Mouse (Mus musculus) thymus, postnatal 10 days (tissue): Measurements from ENCODE around the gene Pramel1.
"Not testable (repeated sequence)": the region's sequence is repeated elsewhere in the genome, so short reads cannot be mapped to it uniquely, and the experiment has no call there.

Experiments
- DNase-seq, 2 experiments: peaks; one replicate each; pipeline ENCODE4 v3.0.0; 2021; ENCODE audit warnings: low spot score in 2 of 2

Gene Pramel1

DNA sequence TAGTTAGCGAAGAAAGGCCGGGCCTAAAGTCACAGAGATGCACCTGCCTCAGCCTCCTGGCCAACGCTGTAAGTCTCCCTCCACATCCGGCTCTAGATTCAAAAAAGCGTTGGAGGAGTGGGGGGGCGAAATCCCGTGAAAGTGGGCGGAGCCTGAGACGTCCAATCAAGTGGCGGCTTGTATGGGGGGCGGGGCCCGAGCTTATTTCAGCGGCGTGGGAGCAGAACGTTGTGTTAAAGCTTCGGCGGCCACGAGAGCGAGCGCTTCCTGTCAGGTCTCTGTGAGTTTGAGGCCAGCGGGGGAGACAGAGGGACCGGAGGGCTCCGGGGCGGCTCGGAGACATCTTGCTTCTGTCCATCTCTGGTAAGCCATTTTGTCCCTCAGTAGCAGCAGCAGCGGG, at the start of gene Pramel1:
Pramel1 (plus strand) TSS at position 248 of the 400 bp plus-strand sequence.
- DNase-seq: no peak

DNA sequence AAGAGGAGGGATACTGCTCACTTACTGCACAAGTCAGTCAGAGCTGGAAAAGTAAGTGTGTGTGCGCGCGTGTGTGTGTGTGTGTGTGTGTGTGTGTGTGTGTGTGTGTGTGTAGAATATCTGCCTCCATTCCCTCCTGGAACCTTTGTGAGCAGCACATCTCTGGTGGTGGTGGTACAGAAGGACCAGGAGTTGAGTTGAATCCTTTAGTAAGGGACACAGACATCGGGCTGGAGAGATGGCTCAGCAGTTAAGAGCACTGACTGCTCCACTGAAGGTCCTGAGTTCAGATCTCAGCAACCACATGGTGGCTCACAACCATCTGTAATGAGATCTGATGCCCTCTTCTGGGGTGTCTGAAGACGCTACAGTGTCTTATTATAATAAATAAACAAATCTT, 48.7 kb upstream of the Pramel1 start:
- not testable (repeated sequence) for DNase-seq

DNA sequence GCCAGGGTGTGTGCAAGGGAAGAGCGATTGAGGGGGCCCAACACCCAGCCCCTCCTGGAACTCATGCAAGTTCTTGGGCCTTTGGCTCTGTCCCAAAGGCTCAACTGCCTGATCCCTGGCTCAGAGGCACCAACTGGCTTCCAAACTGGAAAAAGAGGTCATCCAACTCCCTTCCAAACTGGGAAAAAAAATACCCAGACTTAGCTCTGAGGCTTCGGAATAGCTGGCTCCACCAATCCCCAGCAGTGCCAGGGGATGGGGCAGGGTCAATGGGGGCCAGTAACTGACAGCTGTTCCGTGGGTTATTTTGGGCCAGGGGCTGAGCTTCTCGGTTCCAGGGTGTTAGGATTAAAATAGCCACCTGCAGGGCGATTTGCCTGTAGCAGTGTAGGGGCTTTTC, 45.5 kb upstream of the Pramel1 start:
- DNase-seq: no peak

GRCm38 (mm10) chr4:143349484-143349906, 44.7 kb upstream of the Pramel1 start, which contains the start of gene Lrrc38:
TSS of gene Lrrc38 (plus strand) at chr4:143349757.
- no peak for DNase-seq

GRCm38 (mm10) chr4:143350047-143351015, 43.9 kb upstream of the Pramel1 start:
- no peak for DNase-seq

DNA sequence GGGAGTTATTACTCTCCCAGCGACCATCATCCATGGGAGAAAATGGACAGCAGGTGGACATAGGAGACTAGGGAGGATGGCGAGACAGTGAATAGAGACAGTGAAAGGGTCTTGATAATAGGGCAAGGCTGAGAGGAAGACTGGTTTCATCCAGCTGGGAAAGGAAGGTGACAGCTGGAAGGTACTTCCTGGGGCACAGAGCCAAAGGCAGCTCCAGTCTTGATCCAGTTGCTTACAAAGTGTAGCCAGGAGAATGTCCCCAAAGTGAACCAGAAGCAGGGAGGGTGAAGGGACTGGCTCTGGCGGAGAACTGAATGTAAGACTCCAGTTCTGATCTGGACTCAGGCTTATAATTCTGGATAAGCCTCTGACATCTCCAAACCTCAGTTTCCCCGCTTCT, 41.9 kb upstream of the Pramel1 start:
- no peak for DNase-seq

DNA sequence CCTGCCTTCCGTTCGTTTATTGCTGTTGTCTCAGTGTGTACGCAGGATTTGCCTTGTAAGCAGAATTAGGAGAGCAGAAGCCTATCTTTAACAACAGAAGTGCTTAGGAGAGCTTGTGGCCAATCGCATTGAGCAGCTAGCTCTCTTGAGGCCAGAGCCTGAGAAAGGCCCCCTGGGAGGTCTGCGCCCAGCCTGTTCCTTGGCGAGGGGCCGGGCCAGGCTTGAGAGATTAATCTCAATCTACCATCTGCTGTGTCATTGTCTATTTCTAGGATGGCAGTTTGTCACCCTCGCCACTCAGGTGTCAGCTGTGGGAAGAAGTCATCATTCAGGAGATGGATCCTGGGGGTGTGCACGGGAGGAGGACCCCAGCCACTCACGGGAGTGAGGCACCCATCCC, 32.7 kb upstream of the Pramel1 start:
- DNase-seq: no peak

DNA sequence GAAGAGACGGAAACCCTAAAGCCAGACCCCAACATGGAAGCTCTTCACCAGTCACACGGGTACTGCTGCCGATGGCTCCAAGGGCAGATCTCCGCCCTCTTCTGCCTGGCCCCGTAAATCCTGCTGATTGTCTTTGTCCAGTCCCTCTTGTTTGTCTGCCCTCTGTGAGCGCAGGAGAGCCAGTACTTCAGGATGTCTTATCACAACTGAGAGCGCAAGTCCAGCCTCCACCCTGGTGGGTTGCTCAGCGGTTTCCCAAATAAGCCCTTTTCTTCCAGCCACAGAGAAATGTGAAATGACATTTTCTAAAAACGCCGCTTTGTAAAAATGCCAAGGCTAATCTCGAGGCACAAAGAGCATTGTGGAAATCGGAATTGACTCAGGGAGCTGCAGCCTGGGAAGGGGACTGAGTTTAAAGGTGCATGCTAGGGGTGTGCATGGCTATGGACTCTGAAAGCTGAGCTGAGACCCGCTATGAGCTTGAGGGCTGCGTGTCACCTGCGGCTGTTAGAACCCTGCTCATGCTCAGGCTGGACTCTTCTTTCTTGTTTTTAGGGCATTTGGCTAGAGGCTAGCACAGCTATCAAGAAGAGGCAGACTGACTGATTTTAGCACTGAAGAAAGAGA, 27.7 kb upstream of the Pramel1 start:
- DNase-seq: no peak

GRCm38 (mm10) chr4:143379480-143379879, 14.7 kb upstream of the Pramel1 start:
- DNase-seq: no peak

DNA sequence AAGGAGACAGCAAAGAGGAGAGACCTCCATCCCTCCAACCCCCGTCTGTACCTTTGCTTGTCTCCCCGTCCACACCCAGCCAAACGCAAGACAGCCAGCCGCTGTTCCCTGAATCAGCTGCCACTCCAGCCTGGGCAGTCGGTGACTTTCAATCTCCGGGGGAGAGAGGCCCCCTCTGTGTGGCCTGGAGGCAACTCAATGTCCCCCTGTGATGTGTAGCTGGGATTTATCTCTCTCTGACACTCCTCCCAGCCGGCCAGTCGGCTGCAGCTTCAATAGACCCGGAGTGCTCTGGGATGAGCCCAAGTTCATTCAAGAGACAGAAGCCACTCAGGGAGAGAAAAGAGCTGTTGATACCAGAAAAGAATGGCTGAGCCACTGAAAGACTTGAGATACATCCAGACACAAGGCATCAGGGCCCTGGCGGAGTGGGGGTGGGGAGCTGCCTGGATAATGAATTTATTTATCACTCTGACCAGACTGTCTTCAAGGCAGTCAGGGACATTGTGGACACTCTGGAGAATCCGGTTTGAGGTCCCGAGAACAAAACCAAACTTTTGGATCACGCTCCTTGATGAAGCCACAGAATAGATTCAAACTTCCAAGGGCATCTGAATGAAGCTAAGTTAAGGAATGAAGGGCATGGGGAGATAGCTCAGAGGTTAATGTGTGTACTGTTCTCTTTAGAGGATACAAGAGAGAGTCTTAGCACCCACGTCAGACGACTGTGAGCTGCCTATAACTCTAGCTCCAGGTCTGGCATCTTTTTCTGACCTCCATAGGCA, 14.1 kb upstream of the Pramel1 start:
- DNase-seq: no peak

DNA sequence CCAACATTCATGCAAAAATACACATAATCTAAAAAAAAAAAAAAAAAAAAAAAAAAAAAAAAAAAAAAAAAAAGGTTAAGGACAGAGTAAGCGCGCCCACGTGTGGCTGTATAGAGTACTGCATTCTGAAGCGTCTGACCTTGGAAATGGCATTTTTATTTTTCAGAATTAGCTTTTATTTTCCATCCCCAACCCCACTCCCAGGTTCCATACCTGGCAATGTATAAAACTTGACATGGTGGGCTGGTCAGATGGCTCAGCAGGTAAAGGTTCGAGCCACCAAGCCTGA, 13.6 kb upstream of the Pramel1 start:
- DNase-seq: peak in 1 of 2 experiments; percentile 18

GRCm38 (mm10) chr4:143382163-143382562, 12.1 kb upstream of the Pramel1 start:
- DNase-seq: no peak

DNA sequence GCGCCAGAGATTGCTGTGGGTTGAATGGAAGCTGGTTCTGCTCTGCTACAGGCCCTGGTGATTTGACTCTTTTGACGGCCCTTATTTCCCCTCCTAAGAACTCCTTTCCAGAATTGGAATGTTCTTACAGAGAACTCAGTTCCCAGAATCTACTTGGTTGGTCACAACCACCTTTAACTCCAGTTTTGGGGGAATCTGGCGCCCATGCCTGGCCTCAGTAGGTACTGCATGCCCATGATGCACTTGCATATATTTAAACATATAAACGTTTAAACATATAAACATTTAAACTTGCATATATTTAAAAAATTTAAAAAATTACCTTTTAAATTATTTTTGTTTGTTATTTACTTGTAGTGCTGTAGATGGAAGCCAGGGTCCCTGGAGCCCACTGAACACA, 10.6 kb upstream of the Pramel1 start:
- no peak for DNase-seq

GRCm38 (mm10) chr4:143388955-143389702, 5.1 kb upstream of the Pramel1 start:
- DNase-seq: peak in 1 of 2 experiments; percentile 20

DNA sequence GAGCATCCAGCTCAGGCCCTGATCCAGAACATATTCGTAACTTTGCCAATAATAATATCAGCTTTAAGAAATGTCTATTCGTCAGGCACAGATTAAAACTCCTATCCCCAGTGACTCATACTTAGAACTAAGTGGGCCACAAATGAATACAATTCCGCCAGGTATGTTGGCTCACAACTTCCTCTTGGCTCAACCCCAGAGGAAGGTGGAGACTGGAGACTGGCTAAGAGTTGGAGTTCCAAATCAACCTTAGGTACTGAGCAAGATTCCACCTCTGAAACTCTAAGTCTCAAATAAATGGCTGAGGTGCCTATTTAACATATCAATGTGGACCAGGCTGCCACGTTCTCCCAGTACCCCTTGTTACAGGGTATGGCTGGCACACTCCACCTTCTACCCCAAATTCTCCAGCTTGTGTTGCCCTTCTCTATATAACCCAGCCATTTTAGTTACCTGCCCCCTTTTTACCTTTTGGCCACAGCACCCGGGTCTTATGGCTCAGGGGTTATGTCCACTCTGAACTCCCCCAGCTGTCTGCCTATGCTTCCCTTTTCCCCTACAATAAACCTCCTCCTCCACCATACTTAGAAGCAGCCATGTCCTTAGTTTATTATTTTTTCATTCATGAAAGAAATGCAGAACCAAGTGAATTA, 17.5 kb downstream of the Pramel1 start:
- no peak for DNase-seq

DNA sequence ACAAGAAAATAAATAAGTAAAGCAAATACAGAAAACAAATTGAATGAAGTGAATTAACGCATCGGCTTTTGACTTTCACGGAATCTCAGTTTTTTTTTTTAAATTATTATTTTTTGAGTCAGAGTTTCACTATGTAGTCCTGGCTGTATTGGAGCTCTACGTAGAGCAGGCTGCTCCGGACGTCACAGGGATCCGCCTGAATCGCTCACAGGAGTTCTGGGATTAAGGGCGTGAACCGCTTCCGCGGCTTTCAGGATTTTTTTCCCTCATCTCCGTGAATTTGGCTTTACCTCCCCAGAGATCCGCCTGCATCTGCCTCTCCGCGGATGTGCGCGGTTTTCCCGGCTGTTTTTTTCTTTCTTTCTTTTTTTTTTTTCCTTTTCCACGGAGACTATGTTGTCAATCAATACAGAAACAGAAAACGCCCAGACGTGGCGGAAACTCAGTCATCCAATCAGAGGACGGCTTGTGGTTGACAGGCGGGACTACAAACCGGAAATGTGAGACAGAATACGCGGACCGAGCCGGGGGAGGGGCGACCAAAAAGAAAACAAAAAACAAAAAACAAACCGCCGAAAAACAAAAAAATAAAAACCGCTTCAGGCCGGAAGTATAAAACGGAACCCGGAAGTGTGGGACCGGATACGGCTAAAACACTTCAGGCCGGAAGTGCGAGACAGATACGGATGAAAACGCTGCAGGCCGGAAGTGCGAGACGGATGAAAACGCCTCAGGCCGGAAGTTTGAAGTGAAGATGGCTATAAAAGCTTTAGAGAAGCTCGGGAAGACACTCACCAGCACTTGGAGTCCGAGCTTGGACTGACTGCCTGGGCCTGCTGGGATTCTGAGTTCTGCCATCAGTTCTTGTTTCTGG, 18.2 kb downstream of the Pramel1 start, which contains the start of gene Pramef8:
Pramef8 (plus strand) TSS at position 208 of the 874 bp plus-strand sequence.
- peak; percentile 82 to 83 for DNase-seq

- DNase-seq: no peak
Measured at GRCm38 (mm10) chr4:143413621-143414020, 19.4 kb downstream of the Pramel1 start.

- DNase-seq: no peak
Measured at GRCm38 (mm10) chr4:143414121-143414520, 19.9 kb downstream of the Pramel1 start.

- not testable (repeated sequence) for DNase-seq
Measured at GRCm38 (mm10) chr4:143426770-143427169, 32.5 kb downstream of the Pramel1 start.
